Mouse (Mus musculus) embryonic facial prominence, embryonic 11.5 days (tissue): ENCODE measurements at regions not wholly inside any gene's neighbourhood (a gene's known extent, or its start where the extent isn't known, plus 50 kb on each side); places are given as distances from the start of the nearest gene placed in this dataset.
A peak's percentile ranks its signal among the peaks of the same experiment; 100 is the strongest.

Experiments
- ATAC-seq: fragments of 200-750 bp; cut with Nextera tagmentation; replicated peaks from 2 replicates; pipeline ENCODE4 v1.8.0; 2017; ENCODE audit warnings: low read depth; ENCODE audit not compliant: insufficient number of reproducible peaks, low FRiP score, low TSS enrichment
- DNase-seq: peaks from one replicate; pipeline ENCODE4 v3.0.0-alpha.2; 2015; ENCODE audit warnings: low spot score
- H3K27ac ChIP-seq: fragments of 300-500 bp; sonication (generic); replicated peaks from 2 replicates; pipeline ENCODE4 v1.5.1; 2014; ENCODE audit warnings: mild to moderate bottlenecking, low read depth, low read length, control low read depth
- H3K27me3 ChIP-seq: fragments of 300-500 bp; sonication (generic); 2 replicates; pipeline ENCODE4 v1.6.1; 2014; ENCODE audit warnings: mild to moderate bottlenecking, low read length, moderate library complexity, mixed read lengths; ENCODE audit not compliant: control insufficient read depth, insufficient read depth
- H3K36me3 ChIP-seq: fragments of 300-500 bp; sonication (generic); replicated peaks from 2 replicates; pipeline ENCODE4 v1.6.1; 2014; ENCODE audit warnings: low read depth, mild to moderate bottlenecking, low read length, moderate library complexity, mixed read lengths; ENCODE audit not compliant: control insufficient read depth, insufficient read depth
- H3K4me1 ChIP-seq: fragments of 300-500 bp; sonication (generic); 2 replicates; pipeline ENCODE4 v1.6.1; 2014; ENCODE audit warnings: low read length, mixed read lengths; ENCODE audit not compliant: control insufficient read depth, insufficient read depth
- H3K4me2 ChIP-seq: fragments of 300-500 bp; sonication (generic); 2 replicates; pipeline ENCODE4 v1.6.1; 2014; ENCODE audit warnings: low read depth, mild to moderate bottlenecking, control low read depth, low read length, moderate library complexity
- H3K4me3 ChIP-seq: fragments of 300-500 bp; sonication (generic); 2 replicates; pipeline ENCODE4 v1.5.1; 2014; ENCODE audit warnings: low read depth, low read length, control low read depth
- H3K9ac ChIP-seq: fragments of 300-500 bp; sonication (generic); replicated peaks from 2 replicates; pipeline ENCODE4 v1.6.1; 2014; ENCODE audit warnings: mild to moderate bottlenecking, control low read depth, low read length
- H3K9me3 ChIP-seq: fragments of 300-500 bp; sonication (generic); replicated peaks from 2 replicates; pipeline ENCODE4 v1.6.1; 2016; ENCODE audit warnings: mild to moderate bottlenecking, low read length, inconsistent platforms, mixed read lengths; ENCODE audit not compliant: control insufficient read depth
- WGBS: fragments of 180-500 bp; shearing (Covaris S2); extraction: QIAGEN DNeasy Blood & Tissue Kit; methylation state at CpG from one replicate; pipeline ENCODE4 v1.1.7; 2014; 5-methylcytosine and 5-hydroxymethylcytosine counted together

- peak; percentile 78 for ATAC-seq
Measured at GRCm38 (mm10) chr12:69485652-69486651, 96.9 kb downstream of the Vcpkmt start.

GRCm38 (mm10) chr12:69481420-69481819 lies 101.4 kb downstream of the Vcpkmt start:
- Histone ChIP-seq H3K4me3 (no peak overlapping the region), H3K9ac (no peak overlapping the region), H3K4me1 (peaks cover 3% of the 10 kb centered on the region; the same call in 1 of the 2 replicates), H3K9me3 (no peaks in the 10 kb centered on the region), H3K27ac (no peak overlapping the region), H3K36me3 (no peaks in the 10 kb centered on the region), H3K27me3 (no peaks in the 10 kb centered on the region), H3K4me2 (no peak overlapping the region)
- WGBS: 68% methylated on average over 3 of the region's 3 CpGs
- ATAC-seq (no peak), DNase-seq (no peak)

More at GRCm38 (mm10) chr12:69485652-69486651, 96.9 kb downstream of the Vcpkmt start:
- DNase-seq: peak; percentile 50
- 22% methylated on average over 14 of the region's 14 CpGs for WGBS
- no peak overlapping the region; the same call in 1 of the 2 replicates for H3K4me3 ChIP-seq
- H3K9me3 ChIP-seq: no peaks in the 10 kb centered on the region
- H3K27me3 ChIP-seq: no peaks in the 10 kb centered on the region
- peak overlapping the region; percentile 6; the same call in 1 of the 2 replicates for H3K4me2 ChIP-seq
- no peak overlapping the region for H3K9ac ChIP-seq
- H3K4me1 ChIP-seq: no peaks in the 10 kb centered on the region
- H3K36me3 ChIP-seq: no peaks in the 10 kb centered on the region
- H3K27ac ChIP-seq: no peak overlapping the region

- Histone ChIP-seq H3K9me3 (no peaks in the 10 kb centered on the region), H3K4me3 (0 out of 2 replicates have a peak overlapping the region, but pooled peaks have one; percentile 5), H3K4me2 (peak overlapping the region; percentile 42), H3K36me3 (no peaks in the 10 kb centered on the region), H3K9ac (peak overlapping the region; percentile 47), H3K27ac (no peak overlapping the region), H3K4me1 (peaks cover 3% of the 10 kb centered on the region; the same call in 1 of the 2 replicates), H3K27me3 (no peaks in the 10 kb centered on the region)
- DNase-seq (peak; percentile 40), ATAC-seq (peak; percentile 31; the same call in 1 of the 2 replicates)
- 6% methylated on average over 18 of the region's 18 CpGs for WGBS
Measured at GRCm38 (mm10) chr12:69476631-69477091, 104.4 kb upstream of the Gm9887 start.

GRCm38 (mm10) chr12:69476131-69476530 lies 103.9 kb upstream of the Gm9887 start:
- ATAC-seq (no peak), DNase-seq (no peak)
- H3K9me3 ChIP-seq: no peaks in the 10 kb centered on the region
- no peak overlapping the region for H3K4me2 ChIP-seq
- no peak overlapping the region for H3K27ac ChIP-seq
- peaks cover 3% of the 10 kb centered on the region; the same call in 1 of the 2 replicates for H3K4me1 ChIP-seq
- 77% methylated on average over 4 of the region's 4 CpGs for WGBS
- H3K36me3 ChIP-seq: no peaks in the 10 kb centered on the region
- H3K27me3 ChIP-seq: no peaks in the 10 kb centered on the region
- H3K4me3 ChIP-seq: no peak overlapping the region
- H3K9ac ChIP-seq: no peak overlapping the region

GRCm38 (mm10) chr12:69474916-69475661 lies 102.8 kb upstream of the Gm9887 start:
- Histone ChIP-seq H3K4me1 (peaks cover 3% of the 10 kb centered on the region; the same call in 1 of the 2 replicates), H3K27ac (peak overlapping the region; percentile 53), H3K4me2 (no peak overlapping the region), H3K9ac (peak overlapping the region; percentile 29; the same call in 1 of the 2 replicates), H3K4me3 (no peak overlapping the region), H3K9me3 (no peaks in the 10 kb centered on the region), H3K36me3 (no peaks in the 10 kb centered on the region), H3K27me3 (no peaks in the 10 kb centered on the region)
- WGBS: 50% methylated on average over 17 of the region's 17 CpGs
- ATAC-seq (peak; percentile 76; the same call in 1 of the 2 replicates), DNase-seq (peak; percentile 57)

- Histone ChIP-seq H3K9ac (peak overlapping the region; percentile 29; the same call in 1 of the 2 replicates), H3K9me3 (no peaks in the 10 kb centered on the region), H3K27ac (peak overlapping the region; percentile 53; the same call in 1 of the 2 replicates), H3K4me2 (no peak overlapping the region), H3K4me1 (peaks cover 3% of the 10 kb centered on the region; the same call in 1 of the 2 replicates), H3K27me3 (no peaks in the 10 kb centered on the region), H3K36me3 (no peaks in the 10 kb centered on the region), H3K4me3 (no peak overlapping the region)
- ATAC-seq (peak; percentile 44), DNase-seq (peak; percentile 58)
- 16% methylated on average over 14 of the region's 14 CpGs for WGBS
Measured at GRCm38 (mm10) chr12:69474141-69474915, 102.1 kb upstream of the Gm9887 start.

GRCm38 (mm10) chr12:69473379-69474057 lies 101.3 kb upstream of the Gm9887 start:
- Histone ChIP-seq H3K9ac (no peak overlapping the region), H3K36me3 (no peaks in the 10 kb centered on the region), H3K27ac (0 out of 2 replicates have a peak overlapping the region, but pooled peaks have one; percentile 36), H3K9me3 (no peaks in the 10 kb centered on the region), H3K4me3 (no peak overlapping the region), H3K4me2 (no peak overlapping the region), H3K4me1 (peaks cover 3% of the 10 kb centered on the region; the same call in 1 of the 2 replicates), H3K27me3 (no peaks in the 10 kb centered on the region)
- DNase-seq: no peak
- 77% methylated on average over 13 of the region's 13 CpGs for WGBS
- no peak for ATAC-seq
